Mouse (Mus musculus): ENCODE data around the gene Olfr827. TPM values are rescaled to one million over a fixed set of nuclear protein-coding genes. Genes with fewer than 3 reads are reported as not detected.

Gene Olfr827
- not detected in 2 replicates for polyA plus RNA-seq (2014; fragmentation: Nextera tagmentation; extraction: Ambion mirVana)

- DNase-seq (no peak), ATAC-seq (ENCODE audit: insufficient read depth) (no peak)
- Histone ChIP-seq H3K36me3 (ENCODE audit: insufficient read depth) (no peaks in the 10 kb centered on the region), H3K27ac (ENCODE audit: low read depth) (no peak within 1 kb of the TSS), H3K4me1 (ENCODE audit: insufficient read depth) (no peaks in the 10 kb centered on the region), H3K9me3 (ENCODE audit: low read depth, low read length) (no peaks in the 10 kb centered on the region), H3K4me2 (no peak within 1 kb of the TSS), H3K27me3 (ENCODE audit: insufficient read depth, low read length) (no peaks in the 10 kb centered on the region), H3K9ac (no peak within 1 kb of the TSS), H3K4me3 (ENCODE audit: low read depth, low read length) (no peak within 1 kb of the TSS)
- TF ChIP-seq CTCF (IDR thresholded peaks at IDR 0.05; ENCODE audit: low read depth) = no peak
- WGBS = 87% methylated on average over 1 of the region's 1 CpGs
These were observed at the start of gene Olfr827 for GRCm38 (mm10) chr10:130214303-130214702. TSS of gene Olfr827 (minus strand) at chr10:130214403.

- Histone ChIP-seq H3K9me3 (ENCODE audit: low read depth, low read length) (no peaks in the 10 kb centered on the region), H3K36me3 (ENCODE audit: insufficient read depth) (no peaks in the 10 kb centered on the region), H3K9ac (no peak overlapping the region), H3K27me3 (ENCODE audit: insufficient read depth, low read length) (no peaks in the 10 kb centered on the region), H3K4me3 (ENCODE audit: low read depth, low read length) (no peak overlapping the region), H3K27ac (ENCODE audit: low read depth) (no peak overlapping the region), H3K4me2 (no peak overlapping the region), H3K4me1 (ENCODE audit: insufficient read depth) (no peaks in the 10 kb centered on the region)
- TF ChIP-seq CTCF (IDR thresholded peaks at IDR 0.05; ENCODE audit: low read depth) = no peak
- 61% methylated on average over 4 of the region's 4 CpGs for WGBS
- ATAC-seq (ENCODE audit: insufficient read depth) (no peak), DNase-seq (no peak)
These were observed 49.0 kb upstream of the Olfr827 start for GRCm38 (mm10) chr10:130263203-130263602.

DNA sequence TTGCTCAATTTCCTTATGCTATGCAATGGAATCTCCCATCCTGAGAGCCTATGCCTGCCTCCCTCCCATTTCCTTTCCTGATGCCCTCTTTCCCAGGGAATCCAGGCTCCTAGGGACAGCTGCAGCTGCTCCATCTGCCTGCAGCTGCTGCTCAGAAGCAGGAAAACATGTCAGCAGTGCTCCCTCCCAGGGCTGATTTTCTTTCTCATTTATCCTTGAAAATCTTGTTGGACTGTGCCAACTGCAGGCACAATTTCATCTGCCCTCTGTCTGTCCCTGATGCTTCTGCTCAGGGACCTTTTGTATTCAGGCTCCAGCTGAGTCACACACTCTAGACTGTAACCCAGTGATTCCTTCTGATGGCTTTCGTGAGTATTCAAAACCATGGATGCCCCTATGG lies 45.3 kb upstream of the Olfr827 start:
- H3K4me2 ChIP-seq = no peak overlapping the region
- DNase-seq (no peak), ATAC-seq (ENCODE audit: insufficient read depth) (no peak)
- no peaks in the 10 kb centered on the region for H3K27me3 ChIP-seq (ENCODE audit: insufficient read depth, low read length)
- no peaks in the 10 kb centered on the region for H3K9me3 ChIP-seq (ENCODE audit: low read depth, low read length)
- 58% methylated on average over 1 of the region's 1 CpGs for WGBS
- no peak overlapping the region for H3K4me3 ChIP-seq (ENCODE audit: low read depth, low read length)
- no peak overlapping the region for H3K9ac ChIP-seq
- H3K27ac ChIP-seq (ENCODE audit: low read depth) = no peak overlapping the region
- TF ChIP-seq CTCF (IDR thresholded peaks at IDR 0.05; ENCODE audit: low read depth) = no peak
- H3K4me1 ChIP-seq (ENCODE audit: insufficient read depth) = no peaks in the 10 kb centered on the region
- H3K36me3 ChIP-seq (ENCODE audit: insufficient read depth) = no peaks in the 10 kb centered on the region

GRCm38 (mm10) chr10:130244271-130244670 lies 30.1 kb upstream of the Olfr827 start:
- no peak overlapping the region for H3K4me2 ChIP-seq
- H3K4me3 ChIP-seq (ENCODE audit: low read depth, low read length) = no peak overlapping the region
- 2% methylated on average over 2 of the region's 2 CpGs for WGBS
- DNase-seq (no peak), ATAC-seq (ENCODE audit: insufficient read depth) (no peak)
- no peaks in the 10 kb centered on the region for H3K36me3 ChIP-seq (ENCODE audit: insufficient read depth)
- H3K27ac ChIP-seq (ENCODE audit: low read depth) = no peak overlapping the region
- no peak for TF ChIP-seq CTCF (IDR thresholded peaks at IDR 0.05; ENCODE audit: low read depth)
- no peaks in the 10 kb centered on the region for H3K27me3 ChIP-seq (ENCODE audit: insufficient read depth, low read length)
- no peak overlapping the region for H3K9ac ChIP-seq
- H3K4me1 ChIP-seq (ENCODE audit: insufficient read depth) = no peaks in the 10 kb centered on the region
- no peaks in the 10 kb centered on the region for H3K9me3 ChIP-seq (ENCODE audit: low read depth, low read length)

DNA sequence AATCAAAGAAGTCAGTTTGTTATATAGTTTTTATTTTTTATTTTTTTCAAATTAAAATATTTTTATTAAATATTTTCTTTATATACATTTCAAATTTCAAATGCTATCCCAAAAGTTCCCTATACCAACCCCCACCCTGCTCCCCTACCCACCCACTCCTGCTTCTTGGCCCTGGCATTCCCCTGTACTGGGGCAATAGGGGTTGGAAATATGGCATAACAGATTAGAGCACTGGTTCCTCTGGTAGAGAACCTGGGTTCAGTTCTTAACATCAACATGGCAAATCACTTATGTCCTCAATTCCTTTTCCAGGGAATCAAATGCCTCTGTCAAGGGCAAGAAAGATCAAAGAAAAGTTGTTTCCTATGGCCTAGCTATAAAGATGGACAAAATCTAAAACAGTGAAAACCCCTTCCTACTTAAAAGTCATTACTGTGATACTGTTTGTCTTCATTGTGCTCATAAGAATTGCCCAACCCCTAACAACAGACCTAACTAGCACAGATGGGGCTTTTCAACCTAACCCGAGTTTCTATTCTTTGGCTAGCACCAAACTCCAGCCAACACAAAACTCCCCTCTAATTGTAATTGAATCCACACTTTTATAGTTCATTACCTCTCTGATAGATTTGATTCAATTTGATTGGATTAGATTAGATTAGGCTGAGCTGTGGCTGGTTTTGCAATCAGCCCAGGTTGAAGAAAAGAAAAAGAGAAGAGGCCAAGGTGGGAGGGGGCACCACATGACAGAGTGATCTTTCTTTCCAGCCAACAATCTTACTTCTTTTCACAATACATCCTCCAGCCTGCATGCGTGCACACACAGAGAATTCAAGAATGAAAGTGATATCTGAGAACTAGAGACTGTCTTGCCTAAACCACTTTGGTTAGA lies 24.4 kb upstream of the Olfr827 start:
- Histone ChIP-seq H3K27ac (ENCODE audit: low read depth) (no peak overlapping the region), H3K4me2 (no peak overlapping the region), H3K4me3 (ENCODE audit: low read depth, low read length) (no peak overlapping the region), H3K36me3 (ENCODE audit: insufficient read depth) (no peaks in the 10 kb centered on the region), H3K9me3 (ENCODE audit: low read depth, low read length) (no peaks in the 10 kb centered on the region), H3K9ac (no peak overlapping the region), H3K27me3 (ENCODE audit: insufficient read depth, low read length) (no peaks in the 10 kb centered on the region), H3K4me1 (ENCODE audit: insufficient read depth) (no peaks in the 10 kb centered on the region)
- TF ChIP-seq CTCF (IDR thresholded peaks at IDR 0.05; ENCODE audit: low read depth) = no peak
- no peak for ATAC-seq (ENCODE audit: insufficient read depth)
- 67% methylated on average over 2 of the region's 2 CpGs for WGBS
- DNase-seq = no peak

DNA sequence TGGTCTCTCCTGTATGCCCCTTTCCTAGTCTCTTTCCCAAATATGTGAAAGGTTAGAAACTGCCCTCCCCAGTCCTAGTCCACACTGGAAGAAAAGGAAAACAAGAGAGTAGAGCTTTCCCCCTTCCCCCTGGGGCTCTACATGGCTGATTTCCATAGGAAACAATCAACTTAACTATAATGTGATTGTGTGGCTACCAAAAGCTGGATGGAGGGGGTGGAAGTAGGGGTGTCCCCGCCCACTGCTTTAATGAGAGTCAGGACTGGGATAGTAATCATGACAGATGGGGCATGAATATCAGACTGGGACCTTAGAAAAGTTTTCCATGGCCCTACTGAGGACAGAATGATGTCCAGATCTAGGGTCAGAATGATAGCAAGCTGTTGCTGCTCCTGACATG lies 20.4 kb upstream of the Olfr827 start:
- ATAC-seq (ENCODE audit: insufficient read depth) (no peak), DNase-seq (no peak)
- no peak overlapping the region for H3K9ac ChIP-seq
- no peak for TF ChIP-seq CTCF (IDR thresholded peaks at IDR 0.05; ENCODE audit: low read depth)
- H3K36me3 ChIP-seq (ENCODE audit: insufficient read depth) = no peaks in the 10 kb centered on the region
- no peak overlapping the region for H3K27ac ChIP-seq (ENCODE audit: low read depth)
- WGBS = 41% methylated on average over 1 of the region's 1 CpGs
- no peaks in the 10 kb centered on the region for H3K4me1 ChIP-seq (ENCODE audit: insufficient read depth)
- no peak overlapping the region for H3K4me3 ChIP-seq (ENCODE audit: low read depth, low read length)
- H3K9me3 ChIP-seq (ENCODE audit: low read depth, low read length) = no peaks in the 10 kb centered on the region
- no peak overlapping the region for H3K4me2 ChIP-seq
- H3K27me3 ChIP-seq (ENCODE audit: insufficient read depth, low read length) = no peaks in the 10 kb centered on the region

DNA sequence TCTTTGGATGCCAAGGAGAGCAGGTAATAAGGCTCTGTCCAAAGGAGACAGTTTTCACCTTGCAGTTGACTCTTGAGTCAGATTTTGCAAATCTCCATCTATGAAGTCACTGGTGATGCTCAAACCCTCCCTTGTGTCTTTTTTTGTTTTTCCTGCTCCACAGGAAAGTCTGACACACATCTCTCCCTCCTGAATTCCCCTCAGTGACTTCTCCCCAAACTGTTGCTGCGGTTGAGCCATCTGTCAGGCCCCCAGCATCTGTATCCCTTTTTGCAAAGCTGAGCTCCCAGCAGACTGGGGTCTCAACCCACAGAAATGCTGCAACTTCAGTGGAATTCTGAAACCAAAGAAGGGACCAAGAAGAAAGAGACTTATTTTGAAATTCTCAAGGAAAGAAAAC lies 17.9 kb upstream of the Olfr827 start:
- no peak overlapping the region for H3K27ac ChIP-seq (ENCODE audit: low read depth)
- no peaks in the 10 kb centered on the region for H3K4me1 ChIP-seq (ENCODE audit: insufficient read depth)
- no peaks in the 10 kb centered on the region for H3K27me3 ChIP-seq (ENCODE audit: insufficient read depth, low read length)
- H3K9me3 ChIP-seq (ENCODE audit: low read depth, low read length) = no peaks in the 10 kb centered on the region
- H3K36me3 ChIP-seq (ENCODE audit: insufficient read depth) = no peaks in the 10 kb centered on the region
- no peak overlapping the region for H3K9ac ChIP-seq
- no peak overlapping the region for H3K4me3 ChIP-seq (ENCODE audit: low read depth, low read length)
- DNase-seq (no peak), ATAC-seq (ENCODE audit: insufficient read depth) (no peak)
- WGBS = 71% methylated on average over 1 of the region's 1 CpGs
- TF ChIP-seq CTCF (IDR thresholded peaks at IDR 0.05; ENCODE audit: low read depth) = no peak
- no peak overlapping the region for H3K4me2 ChIP-seq
